Mouse (Mus musculus) heart, embryonic 12.5 days (tissue): ENCODE measurements around the gene Gm28047. TPM values are rescaled to one million over a fixed set of nuclear protein-coding genes. Genes with fewer than 3 reads are reported as not detected.
A peak's percentile ranks its signal among the peaks of the same experiment; 100 is the strongest.
"Not testable (repeated sequence)": the region's sequence is repeated elsewhere in the genome, so short reads cannot be mapped to it uniquely, and the experiment has no call there.

Experiments
- ATAC-seq: fragments of 200-750 bp; cut with Nextera tagmentation; 2 replicates; pipeline ENCODE4 v1.8.0; 2017; ENCODE audit warnings: moderate TSS enrichment, moderate library complexity; ENCODE audit not compliant: insufficient number of reproducible peaks, low FRiP score
- H3K27ac ChIP-seq: fragments of 300-500 bp; sonication (generic); 2 replicates; pipeline ENCODE4 v1.5.1; 2016; ENCODE audit warnings: mild to moderate bottlenecking, moderate library complexity; ENCODE audit not compliant: poor library complexity, severe bottlenecking
- H3K27me3 ChIP-seq: fragments of 300-500 bp; sonication (generic); replicated peaks from 2 replicates; pipeline ENCODE4 v1.6.1; 2016; ENCODE audit warnings: mild to moderate bottlenecking, moderate library complexity
- H3K36me3 ChIP-seq: fragments of 300-500 bp; sonication (generic); 2 replicates; pipeline ENCODE4 v1.6.1; 2016; ENCODE audit warnings: mild to moderate bottlenecking, moderate library complexity
- H3K4me1 ChIP-seq: fragments of 300-500 bp; sonication (generic); replicated peaks from 2 replicates; pipeline ENCODE4 v1.6.1; 2016; ENCODE audit warnings: mild to moderate bottlenecking
- H3K4me2 ChIP-seq: fragments of 300-500 bp; sonication (generic); 2 replicates; pipeline ENCODE4 v1.6.1; 2016; ENCODE audit warnings: mild to moderate bottlenecking, moderate library complexity
- H3K4me3 ChIP-seq: fragments of 300-500 bp; sonication (generic); 2 replicates; pipeline ENCODE4 v1.5.1; 2016; ENCODE audit warnings: mild to moderate bottlenecking
- H3K9ac ChIP-seq: fragments of 300-500 bp; sonication (generic); 2 replicates; pipeline ENCODE4 v1.6.1; 2016; ENCODE audit warnings: mild to moderate bottlenecking, moderate library complexity
- H3K9me3 ChIP-seq: fragments of 300-500 bp; sonication (generic); replicated peaks from 2 replicates; pipeline ENCODE4 v1.6.1; 2016; ENCODE audit warnings: mild to moderate bottlenecking, moderate library complexity
- WGBS: fragments of 180-500 bp; shearing (Covaris S2); methylation state at CpG from one replicate; pipeline ENCODE4 v1.1.7; 2016; 5-methylcytosine and 5-hydroxymethylcytosine counted together
- polyA plus RNA-seq: library from polyadenylated mRNA; unstranded; fragments of >200 nt; fragmentation: Nextera tagmentation; extraction: Ambion mirVana; gene quantifications from 2 replicates; pipeline ENCODE4 v1.2.1, GENCODE M21; 2016

Gene Gm28047
- not detected in 2 replicates for polyA plus RNA-seq

- Histone ChIP-seq H3K9me3 (0 out of 2 replicates have a peak, but pooled peaks cover 3% of the 10 kb centered on the region), H3K4me3 (peak within 1 kb of the TSS; percentile 77), H3K27me3 (no peaks in the 10 kb centered on the region), H3K27ac (peak within 1 kb of the TSS; percentile 99), H3K4me1 (peaks cover 17% of the 10 kb centered on the region), H3K36me3 (peaks cover 2% of the 10 kb centered on the region; the same call in 1 of the 2 replicates), H3K4me2 (peak within 1 kb of the TSS; percentile 90), H3K9ac (peak within 1 kb of the TSS; percentile 77)
- WGBS, result under 1% methylated on average over 49 of the region's 51 CpGs
- ATAC-seq, result peak; percentile 99
These were observed at the start of gene Gm28047, which contains the start of gene Atf7 for GRCm38 (mm10) chr15:102624970-102625686. Gm28047 (minus strand) TSS chr15:102625067. Atf7 (minus strand) TSS chr15:102625464.

- Histone ChIP-seq H3K4me1 (peaks cover 24% of the 10 kb centered on the region), H3K36me3 (peaks cover 3% of the 10 kb centered on the region; the same call in 1 of the 2 replicates), H3K27ac (peak overlapping the region; percentile 99), H3K4me3 (peak overlapping the region; percentile 17; the same call in 1 of the 2 replicates), H3K9me3 (no peaks in the 10 kb centered on the region), H3K9ac (no peak overlapping the region), H3K4me2 (peak overlapping the region; percentile 64), H3K27me3 (no peaks in the 10 kb centered on the region)
- WGBS, result 3% methylated on average over 10 of the region's 10 CpGs
- peak; percentile 34; the same call in 1 of the 2 replicates for ATAC-seq
These were observed 48.7 kb upstream of the Gm28047 start for GRCm38 (mm10) chr15:102673548-102673947.

GRCm38 (mm10) chr15:102672215-102673071 lies 47.6 kb upstream of the Gm28047 start, which contains the start of gene Atp5g2:
Atp5g2 (minus strand) TSS chr15:102672352.
- Histone ChIP-seq H3K4me3 (peak within 1 kb of the TSS; percentile 51), H3K9ac (peak within 1 kb of the TSS; percentile 78), H3K27me3 (no peaks in the 10 kb centered on the region), H3K36me3 (peaks cover 11% of the 10 kb centered on the region), H3K9me3 (no peaks in the 10 kb centered on the region), H3K27ac (peak within 1 kb of the TSS; percentile 99), H3K4me1 (peaks cover 27% of the 10 kb centered on the region), H3K4me2 (peak within 1 kb of the TSS; percentile 76)
- no peak for ATAC-seq
- 4% methylated on average over 37 of the region's 37 CpGs for whole genome bisulfite sequencing

GRCm38 (mm10) chr15:102671721-102672214 lies 46.9 kb upstream of the Gm28047 start:
- H3K36me3 ChIP-seq, result peaks cover 18% of the 10 kb centered on the region
- H3K4me1 ChIP-seq, result peaks cover 28% of the 10 kb centered on the region
- H3K9ac ChIP-seq, result peak overlapping the region; percentile 78
- peak overlapping the region; percentile 76 for H3K4me2 ChIP-seq
- peak; percentile 72 for ATAC-seq
- H3K9me3 ChIP-seq, result no peaks in the 10 kb centered on the region
- peak overlapping the region; percentile 99 for H3K27ac ChIP-seq
- no peaks in the 10 kb centered on the region for H3K27me3 ChIP-seq
- WGBS, result 1% methylated on average over 33 of the region's 34 CpGs
- peak overlapping the region; percentile 51 for H3K4me3 ChIP-seq

- Histone ChIP-seq H3K4me1 (peaks cover 28% of the 10 kb centered on the region), H3K9me3 (no peaks in the 10 kb centered on the region), H3K27ac (peak overlapping the region; percentile 99), H3K4me2 (peak overlapping the region; percentile 76), H3K27me3 (no peaks in the 10 kb centered on the region), H3K9ac (peak overlapping the region; percentile 98), H3K36me3 (peaks cover 26% of the 10 kb centered on the region), H3K4me3 (peak overlapping the region; percentile 86)
- peak; percentile 93 for ATAC-seq
- under 1% methylated on average over 53 of the region's 53 CpGs for WGBS
These were observed 46.1 kb upstream of the Gm28047 start for GRCm38 (mm10) chr15:102670767-102671575.

GRCm38 (mm10) chr15:102670281-102670680 lies 45.4 kb upstream of the Gm28047 start:
- Histone ChIP-seq H3K27ac (peak overlapping the region; percentile 99), H3K4me3 (peak overlapping the region; percentile 86), H3K9me3 (no peaks in the 10 kb centered on the region), H3K27me3 (no peaks in the 10 kb centered on the region), H3K4me2 (peak overlapping the region; percentile 76), H3K4me1 (peaks cover 28% of the 10 kb centered on the region), H3K9ac (peak overlapping the region; percentile 98), H3K36me3 (peaks cover 31% of the 10 kb centered on the region)
- WGBS, result 13% methylated on average over 6 of the region's 6 CpGs
- no peak for ATAC-seq

GRCm38 (mm10) chr15:102669571-102669970 lies 44.7 kb upstream of the Gm28047 start:
- Histone ChIP-seq H3K4me1 (peaks cover 28% of the 10 kb centered on the region), H3K27ac (no peak overlapping the region), H3K9ac (peak overlapping the region; percentile 55), H3K9me3 (no peaks in the 10 kb centered on the region), H3K27me3 (no peaks in the 10 kb centered on the region), H3K4me2 (peak overlapping the region; percentile 27; the same call in 1 of the 2 replicates), H3K4me3 (peak overlapping the region; percentile 9; the same call in 1 of the 2 replicates), H3K36me3 (peaks cover 38% of the 10 kb centered on the region)
- no peak for ATAC-seq
- 88% methylated on average over 8 of the region's 8 CpGs for WGBS

- Histone ChIP-seq H3K4me3 (no peak overlapping the region), H3K27me3 (no peaks in the 10 kb centered on the region), H3K36me3 (peaks cover 73% of the 10 kb centered on the region), H3K9me3 (no peaks in the 10 kb centered on the region), H3K4me2 (no peak overlapping the region), H3K27ac (no peak overlapping the region), H3K4me1 (peaks cover 13% of the 10 kb centered on the region), H3K9ac (no peak overlapping the region)
- ATAC-seq, result no peak
- WGBS, result 50% methylated on average over 4 of the region's 4 CpGs
These were observed 40.6 kb upstream of the Gm28047 start for GRCm38 (mm10) chr15:102665494-102665893.

- no peaks in the 10 kb centered on the region for H3K27me3 ChIP-seq
- H3K36me3 ChIP-seq, result peaks cover 80% of the 10 kb centered on the region
- WGBS, result 93% methylated on average over 8 of the region's 8 CpGs
- H3K9ac ChIP-seq, result no peak overlapping the region
- H3K4me3 ChIP-seq, result no peak overlapping the region
- H3K4me1 ChIP-seq, result peaks cover 6% of the 10 kb centered on the region
- no peak overlapping the region for H3K27ac ChIP-seq
- no peaks in the 10 kb centered on the region for H3K9me3 ChIP-seq
- ATAC-seq, result no peak
- no peak overlapping the region for H3K4me2 ChIP-seq
These were observed 39.0 kb upstream of the Gm28047 start for GRCm38 (mm10) chr15:102663825-102664224.

- H3K27me3 ChIP-seq, H3K9me3 ChIP-seq, H3K27ac ChIP-seq, H3K4me3 ChIP-seq, H3K9ac ChIP-seq, ATAC-seq, H3K4me2 ChIP-seq: not testable (repeated sequence)
- peaks cover 16% of the 10 kb centered on the region for H3K4me1 ChIP-seq
- 100% methylated on average over 1 of the region's 2 CpGs for WGBS
- H3K36me3 ChIP-seq, result peaks cover 70% of the 10 kb centered on the region
These were observed 37.7 kb upstream of the Gm28047 start for GRCm38 (mm10) chr15:102662601-102663000.
